Mouse (Mus musculus) liver, embryonic 14.5 days (tissue): ENCODE measurements around the gene Ankrd13b.

Experiments used
- CTCF ChIP-seq: IDR thresholded peaks from 2 replicates; pipeline ENCODE4 v1.5.1; 2016; ENCODE audit warnings: antibody characterized with exemption, low read depth, control low read depth
- EP300 ChIP-seq: IDR thresholded peaks from 2 replicates; pipeline ENCODE4 v1.6.1; 2016; ENCODE audit warnings: antibody characterized with exemption, low read depth

DNA sequence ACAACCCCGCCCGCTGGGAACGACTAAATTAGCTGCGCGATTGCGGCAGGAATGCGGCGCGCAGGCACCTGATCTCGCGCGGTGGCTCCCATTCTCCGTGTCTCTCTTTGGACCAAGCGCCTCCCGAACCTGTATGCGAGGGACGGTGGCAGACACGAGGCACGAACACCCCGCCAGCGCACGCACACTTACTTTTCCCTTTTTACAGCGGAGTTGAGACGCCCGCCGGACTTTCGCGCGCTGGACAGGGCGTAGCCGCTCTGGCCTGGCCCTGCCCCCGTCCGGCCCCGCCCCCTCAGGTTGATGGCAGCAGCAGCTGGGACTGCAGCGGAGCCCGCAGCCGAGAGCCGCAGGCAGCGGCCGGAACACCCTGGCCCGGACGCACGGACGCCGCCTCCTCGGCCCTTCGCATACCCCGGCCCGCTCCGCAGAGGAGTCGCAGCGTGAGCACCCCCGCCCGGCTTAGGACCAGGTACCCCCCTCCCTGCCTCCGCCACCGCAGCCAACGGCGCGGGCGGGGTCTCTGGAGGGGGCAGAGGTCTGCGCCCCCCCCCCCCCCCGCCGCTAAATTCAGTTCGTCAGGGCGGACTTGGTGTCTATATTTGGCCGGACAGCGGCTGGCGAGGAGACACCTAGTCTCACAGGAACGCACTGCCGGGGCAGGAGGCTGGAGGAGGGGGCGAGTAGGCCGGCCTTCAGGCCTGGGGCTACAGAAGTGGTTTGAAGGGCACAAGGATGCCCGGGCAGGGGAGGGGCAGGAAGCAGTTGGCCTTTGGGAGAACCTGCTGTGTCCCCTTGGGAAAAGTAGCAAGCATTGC, 27.0 kb downstream of the Ankrd13b start, which contains the start of gene Coro6:
- no peak for TF ChIP-seq CTCF
- no peak for TF ChIP-seq EP300
